Mouse (Mus musculus) lung, postnatal 0 days (tissue): ENCODE measurements around the gene Ssh2.

Source experiments
- CTCF ChIP-seq: IDR thresholded peaks from 2 replicates; pipeline ENCODE4 v1.5.1; 2016; ENCODE audit warnings: antibody characterized with exemption, mild to moderate bottlenecking
- EP300 ChIP-seq: IDR thresholded peaks from 2 replicates; pipeline ENCODE4 v1.6.1; 2016; ENCODE audit warnings: antibody characterized with exemption, mild to moderate bottlenecking, control low read depth

DNA sequence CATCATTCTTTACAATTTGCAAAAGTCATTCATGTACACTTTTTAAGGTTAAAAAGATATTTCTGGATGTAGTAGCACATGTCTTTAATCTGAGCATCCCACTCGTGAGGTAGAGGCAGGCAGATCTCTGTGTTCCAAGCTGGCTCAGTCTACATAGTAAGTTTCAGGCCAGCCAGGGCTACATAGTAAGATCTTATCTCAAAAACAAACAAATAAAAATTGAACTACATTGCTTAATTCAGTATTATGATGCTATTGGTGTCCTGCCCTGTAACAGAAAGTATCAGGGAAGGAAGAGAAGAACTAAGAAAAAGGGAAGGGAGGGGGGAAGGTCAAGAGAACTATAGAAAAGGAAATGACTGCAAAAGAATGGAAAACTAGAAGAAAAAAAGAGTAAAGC, 21.3 kb upstream of the Ssh2 start:
- no peak for TF ChIP-seq CTCF
- no peak for TF ChIP-seq EP300
